Mouse (Mus musculus) activated CD4-positive, CD25-positive, alpha-beta regulatory T cell (primary cell): Measurements from ENCODE around the gene Nme7. TPM values are rescaled to one million over a fixed set of nuclear protein-coding genes. Genes with fewer than 3 reads are reported as not detected.

Experiments used
- polyA plus RNA-seq, 2 experiments: library from polyadenylated mRNA; unstranded; fragments of 100-300 nt; shearing (Covaris generic); gene quantifications; one replicate each; pipeline ENCODE4 v1.2.1; 2017

The Nme7 gene
- 10 to 100 TPM; 11.5 to 14.5 TPM for polyA plus RNA-seq

DNA sequence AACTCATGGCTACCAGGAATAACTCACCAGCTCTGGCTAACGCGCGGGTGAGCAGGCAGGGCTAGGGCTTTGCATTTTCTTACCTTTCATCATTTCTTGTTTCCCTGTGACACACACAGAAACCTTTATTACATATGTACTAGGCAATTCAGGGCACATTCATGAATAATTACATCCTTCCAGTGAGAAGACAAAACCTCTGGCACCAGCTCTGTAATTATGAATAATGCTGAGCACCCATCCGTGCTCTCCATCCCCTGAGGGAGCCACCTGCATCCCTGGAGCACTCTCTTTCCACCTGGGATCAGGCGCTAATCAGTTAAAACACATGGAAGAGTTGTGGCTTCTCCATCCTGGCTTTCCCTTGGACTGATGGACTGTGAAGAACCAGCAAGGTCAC is at the start of gene Nme7:
TSS of gene Nme7 (plus strand) at position 301 of the 400 bp plus-strand sequence.

GRCm38 (mm10) chr1:164275455-164275954 is 28.4 kb upstream of the Nme7 start, which contains the start of gene Ccdc181:
Gene Ccdc181, plus strand, starts transcription at chr1:164275585.

GRCm38 (mm10) chr1:164307124-164307751 is 3.3 kb downstream of the Nme7 start, which contains the start of gene Blzf1:
Gene Blzf1, minus strand, starts transcription at chr1:164307489.

DNA sequence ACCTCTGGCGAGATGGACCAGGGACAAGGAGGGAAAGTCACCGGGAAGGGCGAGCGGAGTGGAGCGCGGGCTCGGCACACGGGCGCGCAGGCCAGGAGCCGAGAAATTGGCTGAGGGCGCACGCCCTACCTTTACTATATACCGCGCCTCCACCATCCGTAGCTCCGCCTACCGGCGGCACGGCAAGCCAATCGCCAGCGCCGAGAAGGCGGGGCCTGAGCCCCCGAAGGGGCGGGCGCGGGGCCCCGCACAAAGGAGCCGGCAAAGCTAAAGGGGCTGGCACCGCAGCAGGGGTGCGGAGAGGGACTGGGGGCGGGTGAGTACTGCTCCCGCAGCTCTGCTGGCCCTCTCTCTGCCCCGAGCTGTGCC is 154.3 kb downstream of the Nme7 start, which contains the start of gene Atp1b1:
TSS of gene Atp1b1 (minus strand) at position 111 of the 369 bp plus-strand sequence.

Other genes with a start within 250 kb of the Nme7 start
- 100 to 1,000 TPM; 764 to 994 TPM for gene Sell, start 242.1 kb upstream of the Nme7 start, polyA plus RNA-seq
- gene Selp, start 188.9 kb upstream of the Nme7 start, polyA plus RNA-seq = 10 to 100 TPM in 1 of 2 experiments, 1 to 10 TPM in 1; 1.2 to 10.3 TPM
- gene F5, start 152.3 kb upstream of the Nme7 start, polyA plus RNA-seq = under 1 TPM; 0.06 to 0.44 TPM
- 1 to 10 TPM; 6.2 to 6.9 TPM for gene Slc19a2, start 55.1 kb upstream of the Nme7 start, polyA plus RNA-seq
- 1 to 10 TPM; 6.2 to 9.7 TPM for gene Ccdc181, start 28.5 kb upstream of the Nme7 start, polyA plus RNA-seq
- gene Blzf1, start 3.4 kb downstream of the Nme7 start, polyA plus RNA-seq = 10 to 100 TPM; 14.8 to 21.0 TPM
- gene Atp1b1, start 154.2 kb downstream of the Nme7 start, polyA plus RNA-seq = 10 to 100 TPM; 12.4 to 51.9 TPM